Mouse (Mus musculus) embryonic facial prominence, embryonic 12.5 days (tissue): ENCODE results near the gene P2ry2. TPM values are rescaled to one million over a fixed set of nuclear protein-coding genes. Genes with fewer than 3 reads are reported as not detected.

ENCODE experiments used
- ATAC-seq: fragments of 200-750 bp; cut with Nextera tagmentation; 2 replicates; pipeline ENCODE4 v1.8.0; 2017; ENCODE audit not compliant: insufficient number of reproducible peaks, insufficient read depth, low FRiP score, low TSS enrichment
- H3K27ac ChIP-seq: fragments of 300-500 bp; sonication (generic); 2 replicates; pipeline ENCODE4 v1.5.1; 2016; ENCODE audit warnings: mild to moderate bottlenecking
- H3K27me3 ChIP-seq: fragments of 300-500 bp; sonication (generic); 2 replicates; pipeline ENCODE4 v1.6.1; 2016; ENCODE audit warnings: mild to moderate bottlenecking, moderate library complexity
- H3K36me3 ChIP-seq: fragments of 300-500 bp; sonication (generic); 2 replicates; pipeline ENCODE4 v1.6.1; 2016; ENCODE audit warnings: mild to moderate bottlenecking
- H3K4me1 ChIP-seq: fragments of 300-500 bp; sonication (generic); 2 replicates; pipeline ENCODE4 v1.6.1; 2016
- H3K4me2 ChIP-seq: fragments of 300-500 bp; sonication (generic); replicated peaks from 2 replicates; pipeline ENCODE4 v1.6.1; 2016; ENCODE audit warnings: mild to moderate bottlenecking, moderate library complexity
- H3K4me3 ChIP-seq: fragments of 300-500 bp; sonication (generic); 2 replicates; pipeline ENCODE4 v1.5.1; 2016; ENCODE audit warnings: mild to moderate bottlenecking
- H3K9ac ChIP-seq: fragments of 300-500 bp; sonication (generic); 2 replicates; pipeline ENCODE4 v1.6.1; 2016; ENCODE audit warnings: mild to moderate bottlenecking, moderate library complexity
- H3K9me3 ChIP-seq: fragments of 300-500 bp; sonication (generic); 2 replicates; pipeline ENCODE4 v1.6.1; 2016; ENCODE audit warnings: mild to moderate bottlenecking, moderate library complexity
- WGBS: fragments of 180-500 bp; shearing (Covaris S2); methylation state at CpG from one replicate; pipeline ENCODE4 v1.1.7; 2016; 5-methylcytosine and 5-hydroxymethylcytosine counted together
- polyA plus RNA-seq: library from polyadenylated mRNA; unstranded; fragments of >200 nt; fragmentation: Nextera tagmentation; extraction: Ambion mirVana; gene quantifications from 2 replicates; pipeline ENCODE4 v1.2.1, GENCODE M21; 2016

The P2ry2 gene
- polyA plus RNA-seq: 0.83 and 1.2 TPM in 2 replicates

GRCm38 (mm10) chr7:101012541-101012940 is at the start of gene P2ry2:
TSS of gene P2ry2 (minus strand) at chr7:101012866.
- peaks cover 60% of the 10 kb centered on the region for H3K27me3 ChIP-seq
- no peak within 1 kb of the TSS for H3K27ac ChIP-seq
- H3K4me2 ChIP-seq: peak within 1 kb of the TSS; percentile 97
- ATAC-seq: no peak
- WGBS: 56% methylated on average over 4 of the region's 4 CpGs
- peak within 1 kb of the TSS; percentile 57 for H3K9ac ChIP-seq
- H3K4me1 ChIP-seq: peaks cover 21% of the 10 kb centered on the region
- peak within 1 kb of the TSS; percentile 55 for H3K4me3 ChIP-seq
- H3K36me3 ChIP-seq: no peaks in the 10 kb centered on the region
- no peaks in the 10 kb centered on the region for H3K9me3 ChIP-seq

GRCm38 (mm10) chr7:101062246-101062645 is 49.6 kb upstream of the P2ry2 start:
- Histone ChIP-seq H3K9me3 (no peaks in the 10 kb centered on the region), H3K4me2 (no peak overlapping the region), H3K4me1 (no peaks in the 10 kb centered on the region), H3K27me3 (0 out of 2 replicates have a peak, but pooled peaks cover 4% of the 10 kb centered on the region), H3K27ac (no peak overlapping the region), H3K36me3 (no peaks in the 10 kb centered on the region), H3K9ac (no peak overlapping the region), H3K4me3 (no peak overlapping the region)
- WGBS: 55% methylated on average over 6 of the region's 6 CpGs
- ATAC-seq: no peak

GRCm38 (mm10) chr7:101061381-101061780 is 48.7 kb upstream of the P2ry2 start:
- no peak overlapping the region for H3K4me3 ChIP-seq
- no peak for ATAC-seq
- H3K4me1 ChIP-seq: no peaks in the 10 kb centered on the region
- H3K27me3 ChIP-seq: 0 out of 2 replicates have a peak, but pooled peaks cover 4% of the 10 kb centered on the region
- H3K9ac ChIP-seq: no peak overlapping the region; the same call in 1 of the 2 replicates
- WGBS: 6% methylated on average over 17 of the region's 17 CpGs
- no peaks in the 10 kb centered on the region for H3K9me3 ChIP-seq
- no peaks in the 10 kb centered on the region for H3K36me3 ChIP-seq
- peak overlapping the region; percentile 21 for H3K4me2 ChIP-seq
- no peak overlapping the region for H3K27ac ChIP-seq

- H3K9me3 ChIP-seq: no peaks in the 10 kb centered on the region
- 71% methylated on average over 5 of the region's 5 CpGs for WGBS
- 0 out of 2 replicates have a peak, but pooled peaks cover 4% of the 10 kb centered on the region for H3K27me3 ChIP-seq
- H3K4me1 ChIP-seq: no peaks in the 10 kb centered on the region
- H3K4me2 ChIP-seq: no peak overlapping the region
- H3K4me3 ChIP-seq: no peak overlapping the region
- H3K27ac ChIP-seq: no peak overlapping the region
- no peaks in the 10 kb centered on the region for H3K36me3 ChIP-seq
- no peak for ATAC-seq
- no peak overlapping the region for H3K9ac ChIP-seq
Observed at GRCm38 (mm10) chr7:101060476-101060875, 47.8 kb upstream of the P2ry2 start.

- no peak overlapping the region for H3K9ac ChIP-seq
- no peak overlapping the region for H3K27ac ChIP-seq
- H3K36me3 ChIP-seq: no peaks in the 10 kb centered on the region
- H3K4me1 ChIP-seq: no peaks in the 10 kb centered on the region
- no peak overlapping the region for H3K4me2 ChIP-seq
- no peak overlapping the region for H3K4me3 ChIP-seq
- no peaks in the 10 kb centered on the region for H3K9me3 ChIP-seq
- ATAC-seq: no peak
- 0 out of 2 replicates have a peak, but pooled peaks cover 4% of the 10 kb centered on the region for H3K27me3 ChIP-seq
- 84% methylated on average over 5 of the region's 5 CpGs for WGBS
Observed at GRCm38 (mm10) chr7:101059188-101059587, 46.5 kb upstream of the P2ry2 start.

GRCm38 (mm10) chr7:101057309-101057708 is 44.6 kb upstream of the P2ry2 start:
- no peak for ATAC-seq
- Histone ChIP-seq H3K9ac (no peak overlapping the region), H3K27ac (no peak overlapping the region), H3K27me3 (0 out of 2 replicates have a peak, but pooled peaks cover 4% of the 10 kb centered on the region), H3K36me3 (no peaks in the 10 kb centered on the region), H3K9me3 (no peaks in the 10 kb centered on the region), H3K4me1 (no peaks in the 10 kb centered on the region), H3K4me2 (no peak overlapping the region), H3K4me3 (no peak overlapping the region)
- WGBS: 45% methylated on average over 4 of the region's 4 CpGs

GRCm38 (mm10) chr7:101053136-101053535 is 40.5 kb upstream of the P2ry2 start:
- Histone ChIP-seq H3K4me3 (no peak overlapping the region), H3K9ac (no peak overlapping the region), H3K36me3 (no peaks in the 10 kb centered on the region), H3K27me3 (no peaks in the 10 kb centered on the region), H3K4me2 (no peak overlapping the region), H3K9me3 (no peaks in the 10 kb centered on the region), H3K27ac (no peak overlapping the region), H3K4me1 (no peaks in the 10 kb centered on the region)
- ATAC-seq: no peak
- WGBS: 45% methylated on average over 2 of the region's 2 CpGs

- H3K4me3 ChIP-seq: no peak overlapping the region
- no peak overlapping the region for H3K27ac ChIP-seq
- no peaks in the 10 kb centered on the region for H3K9me3 ChIP-seq
- no peaks in the 10 kb centered on the region for H3K4me1 ChIP-seq
- WGBS: 23% methylated on average over 11 of the region's 11 CpGs
- no peaks in the 10 kb centered on the region for H3K27me3 ChIP-seq
- H3K36me3 ChIP-seq: no peaks in the 10 kb centered on the region
- H3K9ac ChIP-seq: 0 out of 2 replicates have a peak overlapping the region, but pooled peaks have one; percentile 2
- ATAC-seq: no peak
- H3K4me2 ChIP-seq: no peak overlapping the region
Observed at GRCm38 (mm10) chr7:101051551-101052221, 39.0 kb upstream of the P2ry2 start.

- 0 out of 2 replicates have a peak overlapping the region, but pooled peaks have one; percentile 2 for H3K9ac ChIP-seq
- no peak overlapping the region for H3K4me2 ChIP-seq
- no peaks in the 10 kb centered on the region for H3K4me1 ChIP-seq
- no peak overlapping the region for H3K27ac ChIP-seq
- no peak overlapping the region for H3K4me3 ChIP-seq
- H3K36me3 ChIP-seq: no peaks in the 10 kb centered on the region
- H3K27me3 ChIP-seq: no peaks in the 10 kb centered on the region
- 72% methylated on average over 13 of the region's 13 CpGs for WGBS
- no peaks in the 10 kb centered on the region for H3K9me3 ChIP-seq
- no peak; the same call in 1 of the 2 replicates for ATAC-seq
Observed at GRCm38 (mm10) chr7:101050724-101051550, 38.3 kb upstream of the P2ry2 start.

GRCm38 (mm10) chr7:101049326-101050087 is 36.8 kb upstream of the P2ry2 start:
- Histone ChIP-seq H3K27me3 (no peaks in the 10 kb centered on the region), H3K4me3 (no peak overlapping the region), H3K4me1 (no peaks in the 10 kb centered on the region), H3K9ac (no peak overlapping the region), H3K4me2 (no peak overlapping the region), H3K36me3 (no peaks in the 10 kb centered on the region), H3K27ac (no peak overlapping the region), H3K9me3 (no peaks in the 10 kb centered on the region)
- 76% methylated on average over 7 of the region's 7 CpGs for WGBS
- ATAC-seq: no peak

- WGBS: 74% methylated on average over 5 of the region's 5 CpGs
- Histone ChIP-seq H3K36me3 (no peaks in the 10 kb centered on the region), H3K4me2 (no peak overlapping the region), H3K4me1 (no peaks in the 10 kb centered on the region), H3K9ac (no peak overlapping the region), H3K4me3 (no peak overlapping the region), H3K27me3 (no peaks in the 10 kb centered on the region), H3K9me3 (no peaks in the 10 kb centered on the region), H3K27ac (no peak overlapping the region)
- no peak for ATAC-seq
Observed at GRCm38 (mm10) chr7:101048247-101048646, 35.6 kb upstream of the P2ry2 start.
